Mouse (Mus musculus) testis, adult 2 months (tissue): ENCODE results near the gene Dclre1b. TPM values are rescaled to one million over a fixed set of nuclear protein-coding genes. Genes with fewer than 3 reads are reported as not detected.
"Not testable (repeated sequence)": the region's sequence is repeated elsewhere in the genome, so short reads cannot be mapped to it uniquely, and the experiment has no call there.

Experiments
- H3K27ac ChIP-seq: fragments of 200-500 bp; 2 replicates; pipeline ENCODE4 v1.5.1; 2012; ENCODE audit warnings: low read depth, low read length; ENCODE audit not compliant: control insufficient read depth, insufficient read depth
- H3K27me3 ChIP-seq: fragments of 200-500 bp; 2 replicates; pipeline ENCODE4 v1.6.1; 2012; ENCODE audit warnings: mild to moderate bottlenecking, low read length, moderate library complexity; ENCODE audit not compliant: control insufficient read depth, insufficient read depth
- H3K36me3 ChIP-seq: fragments of 200-500 bp; 2 replicates; pipeline ENCODE4 v1.6.1; 2012; ENCODE audit warnings: mild to moderate bottlenecking, low read length; ENCODE audit not compliant: control insufficient read depth, insufficient read depth
- H3K4me1 ChIP-seq: fragments of 200-500 bp; 2 replicates; pipeline ENCODE4 v1.6.1; 2012; ENCODE audit warnings: low read length; ENCODE audit not compliant: control insufficient read depth, insufficient read depth
- H3K4me3 ChIP-seq: fragments of 200-500 bp; 2 replicates; pipeline ENCODE4 v1.5.1; 2012; ENCODE audit warnings: low read depth, mild to moderate bottlenecking, low read length, moderate library complexity, mixed read lengths; ENCODE audit not compliant: control insufficient read depth
- CTCF ChIP-seq: fragments of 200-500 bp; IDR thresholded peaks from 2 replicates; pipeline ENCODE4 v1.5.1; 2012; ENCODE audit warnings: low read depth, mild to moderate bottlenecking, inconsistent platforms, low read length, moderate library complexity; ENCODE audit not compliant: control insufficient read depth, insufficient read depth, insufficient replicate concordance
- POLR2A ChIP-seq: fragments of 200-500 bp; IDR thresholded peaks from 2 replicates; pipeline ENCODE4 v1.6.1; 2012; ENCODE audit warnings: low read depth, mild to moderate bottlenecking, inconsistent platforms, low read length, moderate library complexity; ENCODE audit not compliant: control insufficient read depth
- polyA plus RNA-seq: library from polyadenylated mRNA; depleted of rRNA; stranded (reverse); fragments of >200 nt; gene quantifications from 2 replicates; pipeline ENCODE4 v1.2.3, GENCODE M21; 2012

Dclre1b gene
- polyA plus RNA-seq, 1 experiment, result 7.6 TPM

GRCm38 (mm10) chr3:103802861-103803260, 6.4 kb downstream of the Dclre1b start:
- Histone ChIP-seq H3K4me3 (no peak overlapping the region), H3K36me3 (peaks cover 4% of the 10 kb centered on the region; the same call in 1 of the 2 replicates), H3K27ac (peak overlapping the region; percentile 58), H3K4me1 (no peaks in the 10 kb centered on the region), H3K27me3 (no peaks in the 10 kb centered on the region)
- no peak for TF ChIP-seq CTCF
- no peak for TF ChIP-seq POLR2A

DNA sequence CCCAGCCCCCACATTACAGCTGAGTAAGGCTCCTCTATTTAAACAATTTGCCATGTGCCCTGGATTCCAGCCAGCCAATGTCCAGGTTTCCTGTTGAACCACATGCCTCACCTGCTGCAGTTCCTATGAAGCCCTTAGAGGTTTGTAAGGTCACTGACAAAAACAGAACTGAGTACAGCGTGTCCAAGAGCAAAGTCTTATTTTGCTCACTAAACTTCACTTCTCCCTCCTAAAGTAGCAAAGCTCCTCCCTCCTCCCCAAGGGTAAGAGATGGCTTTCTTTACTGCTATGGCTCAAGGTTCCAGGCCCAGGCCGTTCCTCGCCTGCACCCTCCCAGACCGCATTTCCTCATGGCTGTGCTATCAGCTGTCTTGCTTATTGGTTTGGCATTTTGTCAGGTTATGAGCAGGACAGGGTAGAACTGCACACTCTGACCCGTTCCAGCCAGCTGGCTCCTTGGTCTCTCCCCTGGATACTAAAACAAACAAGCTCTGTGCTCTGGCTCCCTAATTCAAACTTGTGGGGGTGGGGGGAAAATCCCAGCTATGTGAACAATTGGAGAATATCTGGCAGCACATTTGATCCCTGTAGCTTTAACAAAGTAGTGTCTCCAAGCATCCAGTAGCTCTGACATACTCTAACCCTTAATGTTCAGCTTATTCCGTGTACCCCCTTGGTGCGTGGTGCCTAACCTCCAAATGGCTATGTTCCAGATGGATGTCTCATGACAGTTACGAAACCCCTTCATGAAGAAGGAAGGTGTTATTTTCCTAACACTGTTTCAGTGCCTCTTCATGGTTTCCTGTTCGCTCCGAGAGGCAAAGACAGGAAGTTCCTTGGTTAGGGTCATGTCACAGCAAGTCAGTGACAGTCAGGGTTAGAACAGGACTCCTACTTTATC, 7.4 kb downstream of the Dclre1b start:
- Histone ChIP-seq H3K36me3 (peaks cover 4% of the 10 kb centered on the region; the same call in 1 of the 2 replicates), H3K4me1 (no peaks in the 10 kb centered on the region), H3K27me3 (no peaks in the 10 kb centered on the region), H3K27ac (peak overlapping the region; percentile 73), H3K4me3 (no peak overlapping the region)
- TF ChIP-seq POLR2A (no peak), CTCF (no peak)

DNA sequence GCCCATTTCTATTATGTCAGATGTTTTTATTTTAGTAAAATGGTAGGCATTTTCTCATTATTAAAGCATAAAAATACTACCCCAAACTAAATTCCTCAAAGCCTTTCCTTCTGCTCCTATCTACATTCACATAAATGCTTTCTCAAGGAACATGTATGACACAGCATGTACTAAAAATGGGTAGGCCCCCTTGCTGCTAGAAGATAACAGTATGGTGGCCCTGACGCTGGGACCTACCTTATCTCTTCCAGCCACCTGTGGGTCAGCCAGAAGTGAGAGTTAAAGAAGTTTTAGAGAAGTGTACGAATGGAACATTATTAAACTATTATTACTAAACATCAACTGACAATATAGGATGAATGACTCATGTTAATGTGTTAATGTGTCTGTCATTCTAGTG, 9.7 kb downstream of the Dclre1b start:
- H3K27ac ChIP-seq, result no peak overlapping the region
- H3K36me3 ChIP-seq, result peaks cover 4% of the 10 kb centered on the region; the same call in 1 of the 2 replicates
- TF ChIP-seq CTCF, result no peak
- TF ChIP-seq POLR2A, result no peak
- H3K27me3 ChIP-seq, result no peaks in the 10 kb centered on the region
- H3K4me3 ChIP-seq, result no peak overlapping the region
- H3K4me1 ChIP-seq, result no peaks in the 10 kb centered on the region

- Histone ChIP-seq H3K27me3 (no peaks in the 10 kb centered on the region), H3K36me3 (no peaks in the 10 kb centered on the region), H3K27ac (no peak overlapping the region), H3K4me3 (no peak overlapping the region), H3K4me1 (peaks cover 2% of the 10 kb centered on the region)
- TF ChIP-seq CTCF, result no peak
- no peak for TF ChIP-seq POLR2A
These were observed 12.9 kb downstream of the Dclre1b start for GRCm38 (mm10) chr3:103796389-103796788.

DNA sequence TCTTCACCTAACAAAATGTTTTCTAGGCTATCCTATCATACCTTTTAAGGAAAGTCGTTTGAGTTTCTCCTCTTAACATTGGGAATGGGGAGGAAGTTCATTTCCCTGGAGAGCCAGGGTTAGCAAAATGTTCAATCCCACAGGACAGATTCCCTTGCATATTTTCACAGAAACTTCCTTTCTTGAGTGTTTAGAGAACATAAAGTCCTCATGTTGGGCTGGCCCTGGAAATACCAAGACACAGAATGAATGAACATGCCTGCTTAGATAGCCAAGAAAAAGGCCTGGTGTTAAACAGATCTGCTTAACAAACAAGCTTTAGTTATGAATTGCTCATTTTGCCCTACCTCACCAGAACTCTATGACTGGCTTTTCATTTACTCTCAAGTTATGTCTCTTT, 16.7 kb downstream of the Dclre1b start:
- no peaks in the 10 kb centered on the region for H3K27me3 ChIP-seq
- peaks cover 7% of the 10 kb centered on the region for H3K4me1 ChIP-seq
- 0 out of 2 replicates have a peak overlapping the region, but pooled peaks have one; percentile 51 for H3K27ac ChIP-seq
- peak overlapping the region; percentile 45; the same call in 1 of the 2 replicates for H3K4me3 ChIP-seq
- TF ChIP-seq POLR2A (no peak), CTCF (no peak)
- H3K36me3 ChIP-seq, result no peaks in the 10 kb centered on the region

DNA sequence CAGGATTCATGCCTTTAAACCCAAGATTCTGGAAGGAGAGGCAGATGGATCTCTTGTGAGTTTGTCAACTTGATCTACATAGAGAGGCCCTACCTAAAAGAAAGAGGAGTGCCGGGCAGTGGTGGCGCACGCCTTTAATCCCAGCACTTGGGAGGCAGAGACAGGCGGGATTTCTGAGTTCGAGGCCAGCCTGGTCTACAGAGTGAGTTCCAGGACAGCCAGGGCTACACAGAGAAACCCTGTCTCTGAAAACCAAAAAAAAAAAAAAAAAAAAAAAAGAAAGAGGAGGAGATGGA, 17.2 kb downstream of the Dclre1b start:
- H3K36me3 ChIP-seq, H3K27me3 ChIP-seq, H3K4me1 ChIP-seq: not testable (repeated sequence)
- H3K4me3 ChIP-seq, result peak overlapping the region; percentile 100
- H3K27ac ChIP-seq, result peak overlapping the region; percentile 100

- no peaks in the 10 kb centered on the region for H3K27me3 ChIP-seq
- H3K4me3 ChIP-seq, result peak within 1 kb of the TSS; percentile 100
- H3K4me1 ChIP-seq, result peaks cover 7% of the 10 kb centered on the region
- TF ChIP-seq CTCF (no peak), POLR2A (peak; percentile 96)
- H3K27ac ChIP-seq, result peak within 1 kb of the TSS; percentile 100
- H3K36me3 ChIP-seq, result no peaks in the 10 kb centered on the region
These were observed 17.8 kb downstream of the Dclre1b start, which contains the start of gene Hipk1 for GRCm38 (mm10) chr3:103791230-103792110. Hipk1 (minus strand) TSS chr3:103791563.
